Mouse (Mus musculus) thymus, postnatal 36 days (tissue): ENCODE results near the gene Gm9733.
"Not testable (repeated sequence)": the region's sequence is repeated elsewhere in the genome, so short reads cannot be mapped to it uniquely, and the experiment has no call there.

Source experiments
- DNase-seq, 2 experiments: peaks; one replicate each; pipeline ENCODE4 v3.0.0; 2022; ENCODE audit warnings: mixed read lengths in 2 of 2

Gene Gm9733

GRCm38 (mm10) chr3:15332063-15332462 is at the start of gene Gm9733:
Gene Gm9733 (minus strand): TSS chr3:15332302.
- no peak for DNase-seq

GRCm38 (mm10) chr3:15355690-15356089 is 23.6 kb upstream of the Gm9733 start:
- not testable (repeated sequence) for DNase-seq

- not testable (repeated sequence) for DNase-seq
Observed at GRCm38 (mm10) chr3:15350318-15350717, 18.2 kb upstream of the Gm9733 start.

GRCm38 (mm10) chr3:15345606-15346005 is 13.5 kb upstream of the Gm9733 start:
- not testable (repeated sequence) for DNase-seq

- no peak for DNase-seq
Observed at GRCm38 (mm10) chr3:15340287-15340686, 8.2 kb upstream of the Gm9733 start.

- DNase-seq: no peak
Observed at GRCm38 (mm10) chr3:15334182-15334581, 2.1 kb upstream of the Gm9733 start.

GRCm38 (mm10) chr3:15331545-15331944 is 557 bp downstream of the Gm9733 start:
- no peak for DNase-seq

- no peak for DNase-seq
Observed at GRCm38 (mm10) chr3:15329549-15329948, 2.6 kb downstream of the Gm9733 start.

- no peak for DNase-seq
Observed at GRCm38 (mm10) chr3:15284424-15285328, 47.4 kb downstream of the Gm9733 start.

- no peak for DNase-seq
Observed at GRCm38 (mm10) chr3:15275899-15276526, 56.1 kb downstream of the Gm9733 start.

- no peak for DNase-seq
Observed at GRCm38 (mm10) chr3:15264450-15264849, 67.7 kb downstream of the Gm9733 start.

GRCm38 (mm10) chr3:15255726-15256125 is 76.4 kb downstream of the Gm9733 start:
- no peak for DNase-seq
